Mouse (Mus musculus) heart, postnatal 14 days (tissue): Measurements from ENCODE around the gene Foxn3. TPM values are rescaled to one million over a fixed set of nuclear protein-coding genes. Genes with fewer than 3 reads are reported as not detected.

Experiments
- DNase-seq, 2 experiments: peaks; one replicate each; pipeline ENCODE4 v3.0.0; 2021 to 2022
- intact Hi-C: fragments of 180-260 bp; cut with DNase I; formaldehyde crosslinking; loops from one replicate; pipeline ENCODE4 v1.15.1; 2025
- total RNA-seq, 2 experiments: library from RNA; stranded (reverse); gene quantifications; 2 replicates each; pipeline ENCODE4 v1.2.3; 2021

Foxn3 gene
- total RNA-seq, 2 experiments from 2014 or later, result 126 to 142 TPM

- DNase-seq, result no peak
- intact Hi-C loops, result no loop called here
These were observed 400.6 kb downstream of the Foxn3 start for GRCm38 (mm10) chr12:99162639-99163341.

DNA sequence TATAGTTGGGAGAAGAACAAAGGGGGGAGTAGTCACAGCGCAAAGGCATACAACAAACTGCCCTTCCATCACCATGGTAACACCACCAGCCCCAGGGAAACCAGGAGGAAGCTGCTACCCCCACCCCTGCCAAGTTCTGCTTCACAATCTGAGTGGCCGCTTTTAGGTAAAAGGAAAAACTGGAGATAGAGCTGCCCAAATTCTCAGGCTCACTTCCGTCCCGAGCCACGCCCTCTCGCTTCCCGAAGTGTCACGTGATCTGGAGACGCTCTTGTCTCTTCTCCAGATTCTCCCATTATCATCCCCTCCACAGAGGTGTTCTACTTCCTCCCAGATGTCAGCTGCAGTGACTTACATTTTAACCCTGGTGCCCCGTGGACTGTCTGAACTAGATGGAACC lies 401.2 kb downstream of the Foxn3 start:
- no peak for DNase-seq
- intact Hi-C loops, result no loop called here

- intact Hi-C loops, result no loop called here
- DNase-seq, result no peak
These were observed 403.3 kb downstream of the Foxn3 start for GRCm38 (mm10) chr12:99160061-99160460.

DNA sequence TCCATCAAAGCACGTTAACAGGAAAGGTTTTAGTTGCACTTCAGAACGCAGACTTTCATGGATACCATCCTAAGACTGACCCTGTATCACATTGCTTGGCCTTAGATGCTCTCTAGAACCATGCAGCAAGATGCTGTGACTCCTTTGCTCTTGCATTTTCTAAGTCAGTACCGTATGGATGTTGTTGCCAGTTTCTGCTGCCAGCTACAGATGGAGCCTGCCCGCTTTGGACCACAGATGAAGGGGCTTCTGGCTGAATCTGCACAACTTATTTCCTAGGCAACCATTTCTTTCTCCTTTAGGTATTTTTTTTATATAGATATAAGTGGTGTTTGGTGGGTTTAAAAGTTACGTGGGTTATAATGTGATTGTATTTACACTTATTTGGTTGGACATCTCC lies 407.5 kb downstream of the Foxn3 start:
- intact Hi-C loops, result no loop called here
- DNase-seq, result no peak

GRCm38 (mm10) chr12:99154230-99154629 lies 409.2 kb downstream of the Foxn3 start:
- intact Hi-C loops, result loop anchor here (5.0 kb wide), 1 partner anchor 57 kb away; no protein-coding TSS in a partner anchor
- no peak for DNase-seq

- intact Hi-C loops, result loop anchor here (5.0 kb wide), 1 partner anchor 56 kb away; no protein-coding TSS in a partner anchor
- DNase-seq, result no peak
These were observed 409.7 kb downstream of the Foxn3 start for GRCm38 (mm10) chr12:99153664-99154063.

DNA sequence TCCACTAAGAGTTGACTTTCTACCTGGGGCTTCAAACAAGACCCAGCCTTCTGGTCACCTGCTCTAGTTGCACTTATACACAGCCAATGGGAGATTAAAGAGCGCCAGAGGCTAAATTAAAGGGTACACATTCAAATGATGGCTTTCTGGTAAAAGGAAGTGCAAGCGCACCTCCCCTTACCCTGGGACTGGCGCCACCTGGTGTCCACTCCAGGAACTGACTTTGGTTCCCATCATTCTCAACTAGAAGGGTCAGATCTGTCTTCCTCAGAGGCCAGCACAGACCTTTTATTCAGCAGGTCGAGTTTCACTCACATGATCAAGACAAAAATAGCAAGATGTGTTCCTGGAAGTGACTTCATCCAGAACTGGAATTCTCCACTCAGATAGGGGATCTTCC lies 413.3 kb downstream of the Foxn3 start:
- peak; percentile 57 to 74 for DNase-seq
- intact Hi-C loops, result loop anchor here (5.0 kb wide), 1 partner anchor 53 kb away; no protein-coding TSS in a partner anchor

- no peak for DNase-seq
These were observed 414.2 kb downstream of the Foxn3 start for GRCm38 (mm10) chr12:99149193-99149592.

More at GRCm38 (mm10) chr12:99149193-99149592, 414.2 kb downstream of the Foxn3 start:
- intact Hi-C loops, result no loop called here
